Mouse (Mus musculus) bone marrow, adult 2 months (tissue): ENCODE data around the gene Ypel4. TPM values are rescaled to one million over a fixed set of nuclear protein-coding genes. Genes with fewer than 3 reads are reported as not detected.

Source experiments
- H3K27ac ChIP-seq: fragments of 200-500 bp; 2 replicates; pipeline ENCODE4 v1.5.1; 2012; ENCODE audit warnings: low read depth, mild to moderate bottlenecking, control low read depth, inconsistent platforms, low read length; ENCODE audit not compliant: control insufficient read depth, poor library complexity, insufficient read depth
- H3K4me1 ChIP-seq: fragments of 200-500 bp; 2 replicates; pipeline ENCODE4 v1.6.1; 2011; ENCODE audit warnings: low read length; ENCODE audit not compliant: control insufficient read depth, insufficient read depth
- H3K4me3 ChIP-seq: fragments of 200-500 bp; replicated peaks from 2 replicates; pipeline ENCODE3; 2011; ENCODE audit warnings: mild to moderate bottlenecking, low read depth, low read length, control low read depth; ENCODE audit not compliant: control insufficient read depth
- CTCF ChIP-seq: fragments of 200-500 bp; IDR thresholded peaks from 2 replicates; pipeline ENCODE4 v1.5.1; 2011; ENCODE audit warnings: low read length, control low read depth; ENCODE audit not compliant: control insufficient read depth, insufficient read depth
- POLR2A ChIP-seq: fragments of 200-500 bp; IDR thresholded peaks from 2 replicates; pipeline ENCODE4 v1.6.1; 2011; ENCODE audit warnings: low read depth, mild to moderate bottlenecking, control low read depth, low read length, borderline replicate concordance; ENCODE audit not compliant: control insufficient read depth
- WGBS: fragments of 180-500 bp; shearing (Covaris S2); methylation state at CpG from one replicate; pipeline ENCODE4 v1.1.7; 2018; 5-methylcytosine and 5-hydroxymethylcytosine counted together
- polyA plus RNA-seq: library from polyadenylated mRNA; stranded (reverse); fragments of >200 nt; gene quantifications from 2 replicates; pipeline ENCODE4 v1.2.4, GENCODE M21; 2011; ENCODE audit warnings: low replicate concordance; ENCODE audit not compliant: missing spikeins, insufficient read depth, insufficient read length

Ypel4 gene
- polyA plus RNA-seq, 1 experiment: 242 TPM

GRCm38 (mm10) chr2:84775665-84776064, 41.8 kb downstream of the Ypel4 start:
- H3K4me3 ChIP-seq: no peak overlapping the region
- TF ChIP-seq CTCF (no peak), POLR2A (no peak)
- no peak overlapping the region for H3K27ac ChIP-seq
- WGBS: 45% methylated on average over 6 of the region's 6 CpGs
- H3K4me1 ChIP-seq: no peaks in the 10 kb centered on the region

- no peak overlapping the region for H3K27ac ChIP-seq
- no peaks in the 10 kb centered on the region for H3K4me1 ChIP-seq
- TF ChIP-seq POLR2A: no peak
- no peak for TF ChIP-seq CTCF
- 86% methylated on average over 3 of the region's 3 CpGs for WGBS
- no peak overlapping the region for H3K4me3 ChIP-seq
Observed at GRCm38 (mm10) chr2:84777706-84778105, 43.8 kb downstream of the Ypel4 start.

DNA sequence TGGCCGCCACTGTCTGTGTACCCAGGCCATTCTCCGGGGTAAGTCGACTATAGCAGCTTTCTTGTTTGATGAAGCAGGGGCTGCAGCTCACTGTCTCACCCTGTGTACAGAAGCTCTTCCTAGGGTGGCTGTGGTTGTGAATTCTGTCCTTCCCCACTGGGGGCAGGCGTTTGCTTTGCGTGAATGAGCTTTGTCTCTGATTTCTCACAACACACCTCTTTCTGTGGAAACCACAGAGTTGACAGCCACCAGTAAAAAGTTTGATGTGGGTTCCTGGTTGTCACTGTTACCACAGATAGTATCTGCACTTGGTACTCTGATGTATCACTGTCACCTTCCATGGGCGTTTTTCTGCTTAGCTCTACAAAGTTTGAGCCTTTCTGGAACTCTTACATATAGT, 45.4 kb downstream of the Ypel4 start:
- H3K27ac ChIP-seq: no peak overlapping the region
- H3K4me3 ChIP-seq: no peak overlapping the region
- peak; percentile 29; the same call in 1 of the 2 replicates for TF ChIP-seq CTCF
- TF ChIP-seq POLR2A: no peak
- no peaks in the 10 kb centered on the region for H3K4me1 ChIP-seq
- WGBS: 29% methylated on average over 6 of the region's 6 CpGs

GRCm38 (mm10) chr2:84783315-84783714, 49.5 kb downstream of the Ypel4 start:
- no peak for TF ChIP-seq CTCF
- no peak for TF ChIP-seq POLR2A
- H3K4me3 ChIP-seq: no peak overlapping the region
- 0% methylated on average over 1 of the region's 1 CpGs for WGBS

GRCm38 (mm10) chr2:84783840-84784566, 50.1 kb downstream of the Ypel4 start:
- TF ChIP-seq CTCF (no peak), POLR2A (no peak)
- no peak overlapping the region for H3K4me3 ChIP-seq
- no peak overlapping the region for H3K27ac ChIP-seq
- 63% methylated on average over 3 of the region's 3 CpGs for WGBS
- H3K4me1 ChIP-seq: no peaks in the 10 kb centered on the region

More at GRCm38 (mm10) chr2:84783315-84783714, 49.5 kb downstream of the Ypel4 start:
- H3K4me1 ChIP-seq: no peaks in the 10 kb centered on the region
- H3K27ac ChIP-seq: no peak overlapping the region

Other genes starting within 250 kb of the Ypel4 start
- 11.0 and 25.2 TPM in 2 replicates for gene Ctnnd1, start 83.3 kb upstream of the Ypel4 start, polyA plus RNA-seq
- gene Btbd18, start 75.0 kb upstream of the Ypel4 start, polyA plus RNA-seq: 0.50 TPM in 1 of 2 replicates, not detected in the other
- 46.2 and 93.3 TPM in 2 replicates for gene Selenoh, start 63.3 kb upstream of the Ypel4 start, polyA plus RNA-seq
- gene Gm28635, start 56.0 kb upstream of the Ypel4 start, polyA plus RNA-seq: not detected in 2 replicates
- 20.4 and 23.6 TPM in 2 replicates for gene Med19, start 55.7 kb upstream of the Ypel4 start, polyA plus RNA-seq
- gene Tmx2, start 54.9 kb upstream of the Ypel4 start, polyA plus RNA-seq: 23.5 and 35.9 TPM in 2 replicates
- 10.8 and 14.6 TPM in 2 replicates for gene Zdhhc5, start 18.9 kb upstream of the Ypel4 start, polyA plus RNA-seq
- gene Clp1, start 6.7 kb upstream of the Ypel4 start, polyA plus RNA-seq: 17.4 and 25.1 TPM in 2 replicates
- gene Gm19426, start 9.6 kb downstream of the Ypel4 start, polyA plus RNA-seq: not detected in 2 replicates
- 29.0 and 29.7 TPM in 2 replicates for gene Serping1, start 41.4 kb downstream of the Ypel4 start, polyA plus RNA-seq
- 140 and 409 TPM in 2 replicates for gene Ube2l6, start 64.8 kb downstream of the Ypel4 start, polyA plus RNA-seq
- 0.85 TPM in 1 of 2 replicates, not detected in the other for gene Smtnl1, start 88.6 kb downstream of the Ypel4 start, polyA plus RNA-seq
- 21.8 and 33.8 TPM in 2 replicates for gene Timm10, start 92.9 kb downstream of the Ypel4 start, polyA plus RNA-seq
- gene Slc43a1, start 104.8 kb downstream of the Ypel4 start, polyA plus RNA-seq: 142 and 195 TPM in 2 replicates
- not detected in 2 replicates for gene Rtn4rl2, start 152.7 kb downstream of the Ypel4 start, polyA plus RNA-seq
- gene Slc43a3, start 202.5 kb downstream of the Ypel4 start, polyA plus RNA-seq: 80.0 and 90.6 TPM in 2 replicates
- 248 and 464 TPM in 2 replicates for gene Prg2, start 246.4 kb downstream of the Ypel4 start, polyA plus RNA-seq